Mouse (Mus musculus) forebrain, embryonic 10.5 days (tissue): ENCODE measurements around the gene Spns2. TPM values are rescaled to one million over a fixed set of nuclear protein-coding genes. Genes with fewer than 3 reads are reported as not detected.

Experiments
- DNase-seq: peaks from one replicate; pipeline ENCODE4 v3.0.0-alpha.2; 2017; ENCODE audit warnings: low spot score; ENCODE audit errors: extremely low spot score
- H3K27ac ChIP-seq: fragments of 300-500 bp; sonication (generic); 2 replicates; pipeline ENCODE4 v1.5.1; 2016; ENCODE audit warnings: mild to moderate bottlenecking
- H3K27me3 ChIP-seq: fragments of 300-500 bp; sonication (generic); 2 replicates; pipeline ENCODE4 v1.6.1; 2016; ENCODE audit warnings: mild to moderate bottlenecking; ENCODE audit not compliant: poor library complexity, severe bottlenecking
- H3K36me3 ChIP-seq: fragments of 300-500 bp; sonication (generic); replicated peaks from 2 replicates; pipeline ENCODE4 v1.6.1; 2016; ENCODE audit warnings: mild to moderate bottlenecking, moderate library complexity
- H3K4me1 ChIP-seq: fragments of 300-500 bp; sonication (generic); 2 replicates; pipeline ENCODE4 v1.6.1; 2016
- H3K4me3 ChIP-seq: fragments of 300-500 bp; sonication (generic); 2 replicates; pipeline ENCODE4 v1.5.1; 2016; ENCODE audit warnings: mild to moderate bottlenecking, moderate library complexity
- H3K9me3 ChIP-seq: fragments of 300-500 bp; sonication (generic); 2 replicates; pipeline ENCODE4 v1.6.1; 2016; ENCODE audit warnings: mild to moderate bottlenecking, moderate library complexity
- WGBS: fragments of 180-500 bp; shearing (Covaris S2); methylation state at CpG from one replicate; pipeline ENCODE4 v1.1.7; 2016; 5-methylcytosine and 5-hydroxymethylcytosine counted together
- polyA plus RNA-seq: library from polyadenylated mRNA; unstranded; fragments of >200 nt; fragmentation: Nextera tagmentation; extraction: Ambion mirVana; gene quantifications from 2 replicates; pipeline ENCODE4 v1.2.1, GENCODE M21; 2016

Spns2 gene
- polyA plus RNA-seq, 1 experiment from 2014 or later, result 3.0 TPM

- WGBS, result 75% methylated on average over 11 of the region's 11 CpGs
- Histone ChIP-seq H3K4me1 (peaks cover 67% of the 10 kb centered on the region), H3K27ac (peak overlapping the region; percentile 33)
These were observed 23.6 kb downstream of the Spns2 start for GRCm38 (mm10) chr11:72465978-72466693.

GRCm38 (mm10) chr11:72464821-72465220 lies 24.9 kb downstream of the Spns2 start:
- Histone ChIP-seq H3K9me3 (no peaks in the 10 kb centered on the region), H3K36me3 (no peaks in the 10 kb centered on the region), H3K4me1 (peaks cover 62% of the 10 kb centered on the region), H3K27me3 (no peaks in the 10 kb centered on the region), H3K27ac (no peak overlapping the region), H3K4me3 (no peak overlapping the region)
- WGBS, result 73% methylated on average over 3 of the region's 3 CpGs
- no peak for DNase-seq

More at GRCm38 (mm10) chr11:72465978-72466693, 23.6 kb downstream of the Spns2 start:
- H3K9me3 ChIP-seq, result no peaks in the 10 kb centered on the region
- H3K4me3 ChIP-seq, result no peak overlapping the region
- no peaks in the 10 kb centered on the region for H3K36me3 ChIP-seq
- no peaks in the 10 kb centered on the region for H3K27me3 ChIP-seq
- no peak for DNase-seq

- no peaks in the 10 kb centered on the region for H3K36me3 ChIP-seq
- 69% methylated on average over 5 of the region's 5 CpGs for WGBS
- no peak overlapping the region for H3K27ac ChIP-seq
- peaks cover 39% of the 10 kb centered on the region for H3K4me1 ChIP-seq
- H3K9me3 ChIP-seq, result no peaks in the 10 kb centered on the region
- H3K27me3 ChIP-seq, result no peaks in the 10 kb centered on the region
- no peak for DNase-seq
- H3K4me3 ChIP-seq, result no peak overlapping the region
These were observed 28.2 kb downstream of the Spns2 start for GRCm38 (mm10) chr11:72461500-72461981.

DNA sequence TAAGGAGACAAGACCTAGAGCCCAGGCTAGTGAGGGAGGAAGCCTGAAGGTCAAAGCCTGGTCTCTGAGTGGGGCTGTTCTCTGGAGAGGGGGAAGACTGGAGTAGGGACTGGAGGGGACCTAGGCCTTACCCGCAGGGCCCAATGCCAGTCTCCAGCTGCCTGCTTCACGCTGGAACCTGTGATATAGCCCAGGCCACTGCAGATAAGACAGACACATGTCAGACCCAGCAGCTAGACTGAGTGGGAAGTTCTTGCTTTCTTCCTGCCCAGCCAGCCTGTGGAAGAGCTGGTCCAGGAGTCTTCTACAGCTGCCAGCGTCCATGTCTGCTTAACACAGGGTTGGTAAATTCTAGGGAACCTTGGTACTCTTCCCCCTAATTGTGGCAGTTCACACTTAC lies 31.2 kb downstream of the Spns2 start:
- Histone ChIP-seq H3K4me1 (peaks cover 34% of the 10 kb centered on the region), H3K27me3 (no peaks in the 10 kb centered on the region), H3K36me3 (peaks cover under 1% of the 10 kb centered on the region; the same call in 1 of the 2 replicates), H3K9me3 (no peaks in the 10 kb centered on the region), H3K4me3 (no peak overlapping the region), H3K27ac (peak overlapping the region; percentile 12; the same call in 1 of the 2 replicates)
- WGBS, result 85% methylated on average over 3 of the region's 3 CpGs
- no peak for DNase-seq

DNA sequence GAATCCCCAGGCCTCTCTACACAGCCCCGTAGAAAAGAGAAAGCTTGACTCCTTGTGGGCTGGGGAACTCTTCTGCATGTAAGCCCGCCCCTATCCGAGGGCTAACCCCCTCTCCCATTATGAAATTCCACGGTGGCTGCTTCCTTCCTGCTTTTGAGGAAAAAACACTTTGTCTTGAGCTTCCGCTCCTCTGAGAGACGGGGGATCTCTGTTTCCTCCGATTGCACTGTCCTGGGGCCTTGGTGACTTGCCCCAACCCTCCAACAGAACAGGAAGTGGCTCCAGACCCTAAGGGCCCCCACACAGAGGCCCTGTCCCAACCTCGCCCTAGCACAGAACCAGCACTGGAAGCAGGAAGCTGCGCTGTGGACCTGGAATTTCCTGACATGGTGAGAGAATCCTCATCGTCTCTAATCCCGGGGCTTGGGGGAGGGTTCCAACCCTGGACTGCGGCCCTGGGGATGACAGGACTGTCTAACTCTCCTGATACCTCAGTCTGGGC lies 31.7 kb downstream of the Spns2 start:
- DNase-seq, result no peak
- Histone ChIP-seq H3K27me3 (no peaks in the 10 kb centered on the region), H3K9me3 (no peaks in the 10 kb centered on the region), H3K4me1 (peaks cover 34% of the 10 kb centered on the region), H3K4me3 (no peak overlapping the region), H3K36me3 (peaks cover 5% of the 10 kb centered on the region), H3K27ac (peak overlapping the region; percentile 12; the same call in 1 of the 2 replicates)
- 72% methylated on average over 12 of the region's 12 CpGs for WGBS

DNA sequence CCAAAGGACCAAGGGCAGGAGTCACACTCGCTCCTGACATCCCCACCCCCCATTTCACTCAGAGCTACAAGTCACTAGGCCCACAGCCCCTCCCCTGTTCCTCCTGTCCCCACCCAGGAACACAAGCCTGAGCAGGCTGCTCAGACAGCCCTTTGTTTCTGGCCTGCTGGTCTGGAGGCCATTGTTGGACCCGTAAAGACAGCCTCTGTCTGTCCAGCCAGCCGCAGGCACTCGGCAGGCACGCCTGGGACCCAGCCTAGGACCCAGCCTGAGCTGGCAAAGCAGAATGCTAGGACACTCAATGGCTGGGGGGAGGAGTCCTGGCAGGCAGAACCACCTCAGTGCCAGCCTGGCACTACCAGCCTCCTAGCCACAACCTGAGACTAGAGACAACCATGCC lies 34.0 kb downstream of the Spns2 start:
- Histone ChIP-seq H3K4me3 (no peak overlapping the region), H3K4me1 (peaks cover 26% of the 10 kb centered on the region), H3K27ac (peak overlapping the region; percentile 80), H3K36me3 (peaks cover 28% of the 10 kb centered on the region), H3K27me3 (no peaks in the 10 kb centered on the region), H3K9me3 (no peaks in the 10 kb centered on the region)
- no peak for DNase-seq
- 41% methylated on average over 5 of the region's 5 CpGs for WGBS

- peaks cover 52% of the 10 kb centered on the region for H3K36me3 ChIP-seq
- 62% methylated on average over 15 of the region's 15 CpGs for WGBS
- no peak for DNase-seq
These were observed 36.4 kb downstream of the Spns2 start for GRCm38 (mm10) chr11:72453105-72453953.

GRCm38 (mm10) chr11:72452140-72452665 lies 37.5 kb downstream of the Spns2 start:
- H3K36me3 ChIP-seq, result peaks cover 63% of the 10 kb centered on the region
- H3K4me1 ChIP-seq, result peaks cover 18% of the 10 kb centered on the region
- no peak overlapping the region for H3K27ac ChIP-seq
- H3K9me3 ChIP-seq, result no peaks in the 10 kb centered on the region
- no peaks in the 10 kb centered on the region for H3K27me3 ChIP-seq
- WGBS, result 89% methylated on average over 3 of the region's 3 CpGs
- no peak overlapping the region for H3K4me3 ChIP-seq
- DNase-seq, result no peak

More at GRCm38 (mm10) chr11:72453105-72453953, 36.4 kb downstream of the Spns2 start:
- no peaks in the 10 kb centered on the region for H3K9me3 ChIP-seq
- no peak overlapping the region for H3K27ac ChIP-seq
- no peak overlapping the region for H3K4me3 ChIP-seq
- H3K27me3 ChIP-seq, result no peaks in the 10 kb centered on the region
- peaks cover 23% of the 10 kb centered on the region for H3K4me1 ChIP-seq

- Histone ChIP-seq H3K27me3 (no peaks in the 10 kb centered on the region), H3K9me3 (no peaks in the 10 kb centered on the region), H3K4me3 (no peak overlapping the region), H3K27ac (no peak overlapping the region), H3K36me3 (peaks cover 100% of the 10 kb centered on the region), H3K4me1 (peaks cover 6% of the 10 kb centered on the region)
- no peak for DNase-seq
- WGBS, result 89% methylated on average over 8 of the region's 8 CpGs
These were observed 42.2 kb downstream of the Spns2 start for GRCm38 (mm10) chr11:72447475-72447874.

DNA sequence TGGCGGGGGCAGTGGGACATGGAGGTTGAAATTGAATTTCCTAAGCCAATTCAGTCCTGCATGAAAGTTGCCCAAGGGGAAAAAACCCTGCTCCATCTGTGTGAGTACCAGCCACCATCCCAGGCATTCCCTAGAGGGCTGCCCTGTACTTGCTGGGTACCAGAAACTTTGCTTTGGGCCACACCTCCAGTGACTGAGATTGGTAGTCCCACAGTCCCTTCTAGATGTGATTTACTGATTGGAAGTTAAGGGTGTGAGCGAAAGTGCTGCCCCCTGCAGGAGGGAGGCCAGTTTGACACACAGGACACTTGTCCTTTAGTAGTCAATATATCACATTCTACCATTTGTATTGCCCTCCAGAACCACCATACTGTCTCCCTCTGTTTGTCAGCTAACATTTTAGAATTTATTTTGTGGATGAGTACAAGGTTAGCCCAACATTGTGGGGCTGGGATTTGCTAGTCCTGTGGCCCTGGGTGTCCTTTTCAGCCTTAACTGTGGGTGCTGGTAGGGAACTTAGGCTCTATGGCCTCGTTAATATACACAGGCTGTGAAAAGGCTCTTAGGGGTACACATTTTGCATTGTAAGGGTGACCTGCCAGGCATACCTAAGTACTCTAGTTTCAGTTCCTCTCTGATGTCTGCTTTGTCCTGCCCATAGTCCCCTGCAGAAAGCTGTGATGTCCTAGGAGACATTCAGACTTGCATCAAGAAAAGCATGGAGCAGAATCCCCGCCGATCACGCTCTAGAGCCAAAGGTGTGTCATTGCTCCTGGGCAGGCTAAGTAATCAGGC lies 43.2 kb downstream of the Spns2 start:
- no peak overlapping the region for H3K27ac ChIP-seq
- DNase-seq, result peak; percentile 46
- H3K9me3 ChIP-seq, result no peaks in the 10 kb centered on the region
- H3K27me3 ChIP-seq, result no peaks in the 10 kb centered on the region
- peaks cover 15% of the 10 kb centered on the region for H3K4me1 ChIP-seq
- 91% methylated on average over 6 of the region's 6 CpGs for WGBS
- H3K4me3 ChIP-seq, result no peak overlapping the region
- H3K36me3 ChIP-seq, result peaks cover 96% of the 10 kb centered on the region

DNA sequence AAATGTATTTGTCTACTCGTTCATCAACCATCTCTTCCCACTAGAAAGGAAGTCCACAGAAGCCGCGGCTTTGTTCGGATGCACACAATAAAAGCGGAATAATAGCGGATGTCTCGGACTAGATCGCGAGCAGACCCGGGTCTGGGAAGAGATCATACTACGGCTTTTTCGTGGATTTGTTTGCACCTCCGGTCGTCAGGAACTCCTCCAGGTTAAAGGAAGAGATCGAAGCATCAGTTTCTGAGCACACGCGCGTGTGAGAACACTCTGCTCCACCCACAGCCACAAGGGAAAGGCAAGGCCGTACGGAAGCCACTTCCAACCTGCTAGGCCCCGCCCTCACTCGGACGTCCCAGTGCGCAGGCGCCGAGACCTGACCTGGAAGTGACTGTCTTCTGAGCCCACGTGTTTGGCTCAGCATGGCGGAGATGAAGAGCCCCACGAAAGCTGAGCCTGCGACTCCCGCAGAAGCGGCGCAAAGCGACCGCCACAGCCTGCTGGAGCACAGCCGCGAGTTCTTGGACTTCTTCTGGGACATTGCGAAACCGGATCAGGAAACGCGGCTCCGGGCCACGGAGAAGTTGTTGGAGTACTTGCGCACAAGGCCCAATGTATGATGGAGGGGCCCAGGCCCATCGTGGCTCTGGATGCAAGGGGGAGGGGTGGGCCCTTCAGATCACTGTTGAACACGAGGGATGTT lies 48.6 kb downstream of the Spns2 start, which contains the start of gene Mybbp1a:
Gene Mybbp1a, plus strand, starts transcription at position 391 of the 700 bp plus-strand sequence.
- Histone ChIP-seq H3K36me3 (peaks cover 42% of the 10 kb centered on the region), H3K27ac (peak within 1 kb of the TSS; percentile 94), H3K4me1 (peaks cover 23% of the 10 kb centered on the region), H3K4me3 (peak within 1 kb of the TSS; percentile 96), H3K9me3 (no peaks in the 10 kb centered on the region), H3K27me3 (no peaks in the 10 kb centered on the region)
- peak; percentile 98 for DNase-seq
- 1% methylated on average over 46 of the region's 46 CpGs for WGBS
